Mouse (Mus musculus): ENCODE measurements around the gene Slc44a1. TPM values are rescaled to one million over a fixed set of nuclear protein-coding genes. Genes with fewer than 3 reads are reported as not detected.

Slc44a1 gene
- polyA plus RNA-seq, 1 experiment, result not detected

DNA sequence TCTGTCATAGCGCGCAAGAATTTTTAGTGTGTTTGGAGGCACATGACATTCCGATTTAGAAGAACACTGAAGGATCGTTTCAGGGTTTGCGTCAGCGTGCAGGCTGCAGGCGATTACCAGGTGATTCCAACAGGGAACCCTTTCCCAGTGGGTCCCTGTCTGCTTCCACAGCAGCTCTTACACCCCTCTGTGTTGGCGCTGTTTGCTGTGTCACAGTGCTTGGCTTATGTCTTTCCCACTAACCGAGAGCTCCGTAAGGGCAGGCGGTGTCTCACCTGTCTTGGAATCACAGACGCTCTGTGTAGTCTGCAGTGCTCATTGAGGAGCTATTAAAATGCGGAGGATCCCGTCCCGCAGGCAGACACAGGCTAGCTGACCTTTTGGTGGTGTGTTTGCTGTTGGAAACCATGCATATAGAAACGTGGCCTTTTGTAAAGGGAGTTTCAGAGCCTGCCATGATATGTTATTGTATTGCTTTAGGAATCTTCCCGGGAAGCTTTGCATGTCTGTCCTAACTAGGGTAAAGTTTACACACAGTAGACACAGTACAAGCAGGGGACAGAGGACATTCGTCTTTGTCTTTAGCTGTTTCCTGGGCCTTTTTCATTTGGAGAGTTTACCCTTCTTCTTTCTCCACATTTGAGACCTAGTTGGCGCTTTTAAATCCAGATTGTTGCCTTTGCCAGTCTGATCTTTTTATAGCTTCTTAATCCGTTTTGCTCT lies 35.2 kb downstream of the Slc44a1 start:
- H3K4me3 ChIP-seq (ENCODE audit: insufficient read depth, low read depth, low read length), result no peak overlapping the region
- H3K4me1 ChIP-seq (ENCODE audit: control insufficient read depth, insufficient read depth, low read length), result peaks cover 18% of the 10 kb centered on the region
- H3K27ac ChIP-seq (ENCODE audit: insufficient read depth, low read depth, low read length), result no peak overlapping the region
- 66% methylated on average over 20 of the region's 20 CpGs for WGBS
- TF ChIP-seq POLR2A (IDR thresholded peaks at IDR 0.05; ENCODE audit: insufficient read depth, low read depth, low read length) (no peak), CTCF (IDR thresholded peaks at IDR 0.05; ENCODE audit: insufficient read depth, low read depth, low read length) (no peak)

DNA sequence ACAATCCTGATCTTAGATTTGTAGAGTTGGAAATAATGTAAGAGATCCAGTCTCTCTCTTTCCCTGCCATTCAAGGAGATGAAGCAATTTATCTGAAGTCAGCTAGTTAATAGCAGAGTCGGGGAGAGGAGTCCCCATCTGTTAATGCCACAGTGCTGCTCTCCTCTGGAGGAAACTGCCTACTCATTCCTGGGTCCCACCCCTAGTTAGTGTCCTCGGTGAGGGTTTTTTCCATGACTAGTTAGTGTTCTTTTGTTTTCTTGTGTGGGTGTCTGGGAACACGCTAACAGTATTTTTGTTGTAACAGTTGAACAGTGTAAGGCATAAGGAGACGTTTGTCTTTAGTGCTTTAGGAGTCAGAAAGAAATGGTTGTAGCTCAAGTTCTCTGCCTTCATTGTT lies 38.4 kb downstream of the Slc44a1 start:
- Histone ChIP-seq H3K4me3 (ENCODE audit: insufficient read depth, low read depth, low read length) (no peak overlapping the region), H3K27ac (ENCODE audit: insufficient read depth, low read depth, low read length) (peak overlapping the region; percentile 93), H3K4me1 (ENCODE audit: control insufficient read depth, insufficient read depth, low read length) (peaks cover 15% of the 10 kb centered on the region)
- TF ChIP-seq POLR2A (IDR thresholded peaks at IDR 0.05; ENCODE audit: insufficient read depth, low read depth, low read length) (no peak), CTCF (IDR thresholded peaks at IDR 0.05; ENCODE audit: insufficient read depth, low read depth, low read length) (no peak)
- 24% methylated on average over 4 of the region's 4 CpGs for WGBS

GRCm38 (mm10) chr4:53487216-53488188 lies 47.3 kb downstream of the Slc44a1 start:
- TF ChIP-seq CTCF (IDR thresholded peaks at IDR 0.05; ENCODE audit: insufficient read depth, low read depth, low read length) (no peak), POLR2A (IDR thresholded peaks at IDR 0.05; ENCODE audit: insufficient read depth, low read depth, low read length) (no peak)
- Histone ChIP-seq H3K27ac (ENCODE audit: insufficient read depth, low read depth, low read length) (0 out of 2 replicates have a peak overlapping the region, but pooled peaks have one; percentile 1), H3K4me1 (ENCODE audit: control insufficient read depth, insufficient read depth, low read length) (peaks cover 10% of the 10 kb centered on the region), H3K4me3 (ENCODE audit: insufficient read depth, low read depth, low read length) (no peak overlapping the region)
- WGBS, result 70% methylated on average over 12 of the region's 12 CpGs

DNA sequence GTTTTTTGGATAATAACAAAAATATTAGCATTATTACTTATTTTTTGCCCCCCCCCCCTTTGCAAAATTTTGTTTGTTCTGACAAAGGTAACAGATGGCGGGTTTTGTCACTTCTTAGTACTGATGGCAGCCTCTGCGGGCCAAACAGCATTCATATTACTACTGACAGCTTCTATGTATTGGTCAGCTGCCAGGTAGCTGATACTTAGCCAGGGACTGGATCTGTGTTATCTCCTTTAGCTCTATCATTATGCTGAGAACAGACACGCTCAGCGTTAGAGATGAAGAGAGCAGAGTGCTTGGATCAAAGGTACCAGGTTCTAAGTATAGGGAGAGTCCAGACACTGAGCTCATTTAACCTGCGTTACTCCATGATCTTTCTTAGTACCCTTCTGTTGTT lies 48.6 kb downstream of the Slc44a1 start:
- Histone ChIP-seq H3K4me1 (ENCODE audit: control insufficient read depth, insufficient read depth, low read length) (peaks cover 10% of the 10 kb centered on the region), H3K27ac (ENCODE audit: insufficient read depth, low read depth, low read length) (no peak overlapping the region), H3K4me3 (ENCODE audit: insufficient read depth, low read depth, low read length) (no peak overlapping the region)
- TF ChIP-seq CTCF (IDR thresholded peaks at IDR 0.05; ENCODE audit: insufficient read depth, low read depth, low read length) (no peak), POLR2A (IDR thresholded peaks at IDR 0.05; ENCODE audit: insufficient read depth, low read depth, low read length) (no peak)
- 79% methylated on average over 5 of the region's 5 CpGs for WGBS

DNA sequence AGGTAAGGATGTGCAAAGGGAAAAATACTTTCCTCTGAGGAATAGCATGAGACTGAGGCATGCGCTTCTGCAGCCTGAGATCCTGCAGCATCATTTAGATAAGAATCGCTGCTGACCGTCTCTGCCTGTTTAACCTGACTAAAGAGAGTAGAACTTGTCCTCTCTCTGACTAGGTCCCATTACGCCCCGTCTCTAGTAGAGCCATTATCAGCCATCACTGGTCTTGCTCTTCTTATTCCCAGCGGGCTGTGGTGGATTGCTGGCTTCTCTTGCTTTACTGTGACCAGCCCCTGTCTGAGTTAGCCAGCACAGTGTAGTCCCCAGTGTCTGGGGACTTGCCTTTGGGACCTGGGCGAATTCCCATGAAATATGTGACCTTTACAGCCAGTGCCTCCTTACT lies 50.2 kb downstream of the Slc44a1 start:
- WGBS, result 91% methylated on average over 7 of the region's 7 CpGs
- TF ChIP-seq POLR2A (IDR thresholded peaks at IDR 0.05; ENCODE audit: insufficient read depth, low read depth, low read length) (no peak), CTCF (IDR thresholded peaks at IDR 0.05; ENCODE audit: insufficient read depth, low read depth, low read length) (no peak)
- peaks cover 10% of the 10 kb centered on the region for H3K4me1 ChIP-seq (ENCODE audit: control insufficient read depth, insufficient read depth, low read length)
- no peak overlapping the region for H3K4me3 ChIP-seq (ENCODE audit: insufficient read depth, low read depth, low read length)
- peak overlapping the region; percentile 71 for H3K27ac ChIP-seq (ENCODE audit: insufficient read depth, low read depth, low read length)

DNA sequence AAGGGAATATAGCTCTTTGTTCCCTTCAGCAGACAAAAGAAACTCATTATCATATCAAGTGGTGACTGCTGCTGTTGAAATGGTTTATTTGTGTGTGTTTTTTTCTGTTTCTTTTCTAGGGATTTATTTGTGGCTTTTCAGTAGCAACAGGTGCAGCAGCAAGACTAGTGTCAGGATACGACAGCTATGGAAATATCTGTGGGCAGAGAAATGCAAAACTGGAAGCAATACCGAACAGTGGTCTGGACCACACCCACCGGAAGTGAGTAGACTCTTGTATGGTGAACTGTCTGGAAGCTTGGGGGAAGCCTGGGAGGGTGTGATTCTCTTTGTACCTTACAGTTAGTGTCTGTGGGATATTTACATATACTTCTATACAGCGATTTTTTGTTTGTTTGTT lies 51.1 kb downstream of the Slc44a1 start:
- WGBS, result 21% methylated on average over 4 of the region's 4 CpGs
- Histone ChIP-seq H3K4me3 (ENCODE audit: insufficient read depth, low read depth, low read length) (no peak overlapping the region), H3K27ac (ENCODE audit: insufficient read depth, low read depth, low read length) (no peak overlapping the region), H3K4me1 (ENCODE audit: control insufficient read depth, insufficient read depth, low read length) (peaks cover 10% of the 10 kb centered on the region)
- TF ChIP-seq CTCF (IDR thresholded peaks at IDR 0.05; ENCODE audit: insufficient read depth, low read depth, low read length), result no peak
- no peak for TF ChIP-seq POLR2A (IDR thresholded peaks at IDR 0.05; ENCODE audit: insufficient read depth, low read depth, low read length)

DNA sequence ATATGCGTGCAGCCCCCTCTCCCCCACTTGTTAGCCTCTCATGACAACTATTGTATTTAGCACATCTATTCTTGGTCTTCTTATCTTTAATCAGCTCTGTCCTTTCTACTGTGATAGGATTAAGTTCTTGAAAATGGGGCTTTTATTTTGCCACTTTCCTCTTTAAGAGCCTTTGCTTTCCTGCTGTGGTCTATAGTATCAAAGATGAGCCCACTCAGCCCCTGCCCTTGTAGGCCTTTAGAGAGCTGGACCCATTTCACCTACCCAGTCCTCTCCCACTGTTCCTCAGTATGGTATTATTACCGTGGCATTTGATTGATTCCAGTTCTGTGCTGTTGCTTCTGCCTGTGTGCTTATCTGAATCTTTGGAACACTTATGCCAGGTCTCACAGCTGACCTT lies 55.4 kb downstream of the Slc44a1 start:
- no peak for TF ChIP-seq POLR2A (IDR thresholded peaks at IDR 0.05; ENCODE audit: insufficient read depth, low read depth, low read length)
- no peak for TF ChIP-seq CTCF (IDR thresholded peaks at IDR 0.05; ENCODE audit: insufficient read depth, low read depth, low read length)
- H3K4me1 ChIP-seq (ENCODE audit: control insufficient read depth, insufficient read depth, low read length), result peaks cover 3% of the 10 kb centered on the region
- H3K4me3 ChIP-seq (ENCODE audit: insufficient read depth, low read depth, low read length), result no peak overlapping the region
- H3K27ac ChIP-seq (ENCODE audit: insufficient read depth, low read depth, low read length), result no peak overlapping the region
- WGBS, result 37% methylated on average over 2 of the region's 2 CpGs

- 90% methylated on average over 2 of the region's 2 CpGs for WGBS
- Histone ChIP-seq H3K4me1 (ENCODE audit: control insufficient read depth, insufficient read depth, low read length) (no peaks in the 10 kb centered on the region), H3K4me3 (ENCODE audit: insufficient read depth, low read depth, low read length) (no peak overlapping the region), H3K27ac (ENCODE audit: insufficient read depth, low read depth, low read length) (no peak overlapping the region)
- no peak for TF ChIP-seq CTCF (IDR thresholded peaks at IDR 0.05; ENCODE audit: insufficient read depth, low read depth, low read length)
- TF ChIP-seq POLR2A (IDR thresholded peaks at IDR 0.05; ENCODE audit: insufficient read depth, low read depth, low read length), result no peak
Measured at GRCm38 (mm10) chr4:53502764-53503163, 62.6 kb downstream of the Slc44a1 start.
